Mouse (Mus musculus) kidney, adult 9 months (tissue): ENCODE measurements around the gene Med12l.
"Not testable (repeated sequence)": the region's sequence is repeated elsewhere in the genome, so short reads cannot be mapped to it uniquely, and the experiment has no call there.

Experiments used
- DNase-seq: peaks from one replicate; pipeline ENCODE4 v3.0.0; 2022

The Med12l gene

GRCm38 (mm10) chr3:59024531-59025192 lies 19.0 kb downstream of the Med12l start:
- DNase-seq = no peak

GRCm38 (mm10) chr3:59025193-59025535 lies 19.5 kb downstream of the Med12l start:
- DNase-seq = no peak

- no peak for DNase-seq
Measured at GRCm38 (mm10) chr3:59028696-59029095, 23.1 kb downstream of the Med12l start.

GRCm38 (mm10) chr3:59030986-59031385 lies 25.4 kb downstream of the Med12l start:
- no peak for DNase-seq

- DNase-seq = no peak
Measured at GRCm38 (mm10) chr3:59041487-59041886, 35.9 kb downstream of the Med12l start.

- no peak for DNase-seq
Measured at GRCm38 (mm10) chr3:59054834-59055535, 49.4 kb downstream of the Med12l start.

- DNase-seq = peak; percentile 75
Measured at GRCm38 (mm10) chr3:59059022-59059541, 53.5 kb downstream of the Med12l start.

GRCm38 (mm10) chr3:59060131-59060530 lies 54.5 kb downstream of the Med12l start:
- DNase-seq = no peak

- DNase-seq = no peak
Measured at GRCm38 (mm10) chr3:59062141-59062540, 56.5 kb downstream of the Med12l start.

- DNase-seq = no peak
Measured at GRCm38 (mm10) chr3:59063431-59063830, 57.8 kb downstream of the Med12l start.

GRCm38 (mm10) chr3:59065937-59066336 lies 60.3 kb downstream of the Med12l start:
- DNase-seq = no peak

GRCm38 (mm10) chr3:59066558-59067294 lies 61.1 kb downstream of the Med12l start:
- no peak for DNase-seq

- not testable (repeated sequence) for DNase-seq
Measured at GRCm38 (mm10) chr3:59069071-59069470, 63.4 kb downstream of the Med12l start.

- DNase-seq = peak; percentile 12
Measured at GRCm38 (mm10) chr3:59077278-59077677, 71.7 kb downstream of the Med12l start.

GRCm38 (mm10) chr3:59078585-59078984 lies 73.0 kb downstream of the Med12l start:
- DNase-seq = no peak

GRCm38 (mm10) chr3:59079327-59079726 lies 73.7 kb downstream of the Med12l start:
- DNase-seq = peak; percentile 43

- DNase-seq = no peak
Measured at GRCm38 (mm10) chr3:59080293-59080916, 74.8 kb downstream of the Med12l start.

- no peak for DNase-seq
Measured at GRCm38 (mm10) chr3:59080919-59081318, 75.3 kb downstream of the Med12l start.

- no peak for DNase-seq
Measured at GRCm38 (mm10) chr3:59092702-59093101, 87.1 kb downstream of the Med12l start.

- DNase-seq = no peak
Measured at GRCm38 (mm10) chr3:59097421-59097820, 91.8 kb downstream of the Med12l start.

- DNase-seq = no peak
Measured at GRCm38 (mm10) chr3:59098540-59098939, 92.9 kb downstream of the Med12l start.

- no peak for DNase-seq
Measured at GRCm38 (mm10) chr3:59101218-59101986, 95.8 kb downstream of the Med12l start, which contains the start of gene Gpr171. Gpr171 (minus strand) TSS chr3:59101821.
